ENCODE assay signal across 8 mouse cellular contexts in genomic region chr13:60685216-60685615, GRCm38 (mm10).
DNase-seq lines count a peak whose midpoint lies in the region; ATAC-seq lines count a peak whose summit lies in the region.

No protein-coding gene starts in this region.

- no peaks in the 10 kb centered on the region for H3K27me3 ChIP-seq in neural tube, embryonic 13.5 days
- H3K27me3 ChIP-seq in heart, embryonic 15.5 days = no peaks in the 10 kb centered on the region

- WGBS in neural tube, embryonic 13.5 days = 73% methylated on average over 6 of the region's 6 CpGs
- WGBS in heart, embryonic 15.5 days = 75% methylated on average over 6 of the region's 6 CpGs

- H3K4me1 ChIP-seq in neural tube, embryonic 13.5 days (replicated peaks) = peaks cover 56% of the 10 kb centered on the region
- peaks cover 38% of the 10 kb centered on the region for H3K4me1 ChIP-seq in heart, embryonic 15.5 days (replicated peaks)

- H3K4me2 ChIP-seq in neural tube, embryonic 13.5 days = no peak overlapping the region
- H3K4me2 ChIP-seq in heart, embryonic 15.5 days = no peak overlapping the region

- peak overlapping the region; percentile 65 for H3K27ac ChIP-seq in neural tube, embryonic 13.5 days (replicated peaks)
- peak overlapping the region; percentile 78 for H3K27ac ChIP-seq in heart, embryonic 15.5 days

- H3K9ac ChIP-seq in neural tube, embryonic 13.5 days = no peak overlapping the region
- H3K9ac ChIP-seq in heart, embryonic 15.5 days = no peak overlapping the region

- no peaks in the 10 kb centered on the region for H3K9me3 ChIP-seq in neural tube, embryonic 13.5 days
- no peaks in the 10 kb centered on the region for H3K9me3 ChIP-seq in heart, embryonic 15.5 days (replicated peaks)

- DNase-seq in cerebellum, adult 11-12 months = peak; percentile 5
- no peak for DNase-seq in cerebellum, adult 8-10 months
- no peak for DNase-seq in neural tube, embryonic 10.5 days (ENCODE audit: extremely low spot score, low spot score)
- peak; percentile 41 for DNase-seq in lung, postnatal 36 days
- DNase-seq in thymus, adult 18-20 months = no peak
- DNase-seq in urinary bladder, adult 18-20 months (ENCODE audit: low spot score in 2 of 2) = no peak

- no peaks in the 10 kb centered on the region for H3K36me3 ChIP-seq in neural tube, embryonic 13.5 days
- H3K36me3 ChIP-seq in heart, embryonic 15.5 days = no peaks in the 10 kb centered on the region

- no peak for ATAC-seq in neural tube, embryonic 13.5 days (ENCODE audit: low read depth)
- ATAC-seq in heart, embryonic 15.5 days (replicated peaks; ENCODE audit: insufficient number of reproducible peaks, insufficient read depth, low FRiP score, low read depth) = no peak

- no peak overlapping the region for H3K4me3 ChIP-seq in neural tube, embryonic 13.5 days
- H3K4me3 ChIP-seq in heart, embryonic 15.5 days = no peak overlapping the region

Comparison
In these comparisons a context has a peak if more than half of its experiments do, and no peak if none do; other contexts are left out.
1. DNase-seq: peak in cerebellum, adult 11-12 months (single experiment) and lung, postnatal 36 days (single experiment); none in cerebellum, adult 8-10 months (single experiment), neural tube, embryonic 10.5 days (single experiment), thymus, adult 18-20 months (0 of 2) and urinary bladder, adult 18-20 months (0 of 2).